Comparison of ENCODE assay signal across 19 mouse cellular contexts in genomic region chr9:87146400-87146799, GRCm38 (mm10). TPM values are rescaled to one million over a fixed set of nuclear protein-coding genes. Genes with fewer than 3 reads are reported as not detected.
"Had no signal": no experiment of that assay in that cellular context is flagged by ENCODE, and none has a peak within 500 bp of the region (broad histone marks: within the 10 kb centered on the region; RNA-seq: fewer than 3 reads in every experiment).

No protein-coding gene starts in this region.

- H3K4me3 ChIP-seq: neural tube, embryonic 13.5 days; stomach, embryonic 15.5 days had no signal

- H3K36me3 ChIP-seq: neural tube, embryonic 13.5 days; neural tube, embryonic 15.5 days; stomach, embryonic 15.5 days had no signal

- H3K9me3 ChIP-seq: neural tube, embryonic 13.5 days; neural tube, embryonic 15.5 days; stomach, embryonic 15.5 days had no signal

- H3K27ac ChIP-seq: neural tube, embryonic 13.5 days; neural tube, embryonic 15.5 days; stomach, embryonic 15.5 days; stomach, postnatal 0 days had no signal

- H3K4me2 ChIP-seq: neural tube, embryonic 13.5 days; stomach, embryonic 15.5 days had no signal

- DNase-seq: retina, postnatal 1 day; right cerebral cortex, adult 18-20 months; right cerebral cortex, postnatal 14 days; right cerebral cortex, postnatal 25 days; right cerebral cortex, postnatal 4 days; spleen, adult 18-20 months; thymus, adult 18-20 months; thymus, adult 2 months; thymus, postnatal 14 days; thymus, postnatal 25 days; thymus, postnatal 36 days; thymus, postnatal 4 days had no signal

- H3K9ac ChIP-seq: neural tube, embryonic 13.5 days; neural tube, embryonic 15.5 days; stomach, embryonic 15.5 days had no signal

RNA-seq across cellular contexts. Expression of gene Mrap2, which starts 2.3 kb away (rescaled TPM):
- total RNA-seq: neutrophil, adult 5-6 weeks had no signal
- polyA plus RNA-seq: spleen, adult 2 months; stomach, embryonic 14.5 days had no signal
